Mouse (Mus musculus) ovary, postnatal 10 days (tissue): ENCODE results near the gene N4bp3.
A peak's percentile ranks its signal among the peaks of the same experiment; 100 is the strongest.
"Not testable (repeated sequence)": the region's sequence is repeated elsewhere in the genome, so short reads cannot be mapped to it uniquely, and the experiment has no call there.

Experiments
- DNase-seq: peaks from one replicate; pipeline ENCODE4 v3.0.0; 2022; ENCODE audit warnings: low spot score

The N4bp3 gene

GRCm38 (mm10) chr11:51650691-51651515, at the start of gene N4bp3, which contains the start of gene D930048N14Rik:
Gene N4bp3 (minus strand): TSS chr11:51650842.
Gene D930048N14Rik (plus strand): TSS chr11:51650954.
- peak; percentile 46 for DNase-seq

- DNase-seq: no peak
These were observed 44.3 kb upstream of the N4bp3 start for GRCm38 (mm10) chr11:51694984-51695383.

DNA sequence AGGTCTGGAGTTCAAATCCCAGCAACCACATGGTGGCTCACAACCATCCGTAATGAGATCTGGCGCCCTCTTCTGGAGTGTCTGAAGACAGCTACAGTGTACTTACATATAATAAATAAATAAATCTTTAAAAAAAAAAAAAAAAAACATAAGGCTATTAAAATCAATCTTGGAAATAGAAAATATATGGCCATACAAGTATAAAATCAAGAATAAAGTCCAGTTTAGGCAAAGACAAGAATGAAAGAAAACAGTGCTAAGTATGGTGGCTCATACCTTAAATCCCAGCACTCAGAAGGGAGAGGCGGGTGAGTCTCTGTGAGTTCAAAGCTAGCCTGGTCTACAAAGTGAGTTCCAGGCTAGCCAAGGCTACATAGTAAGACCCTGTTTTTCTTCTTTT, 40.0 kb upstream of the N4bp3 start:
- not testable (repeated sequence) for DNase-seq

- no peak for DNase-seq
These were observed 38.7 kb upstream of the N4bp3 start for GRCm38 (mm10) chr11:51689343-51689742.

DNA sequence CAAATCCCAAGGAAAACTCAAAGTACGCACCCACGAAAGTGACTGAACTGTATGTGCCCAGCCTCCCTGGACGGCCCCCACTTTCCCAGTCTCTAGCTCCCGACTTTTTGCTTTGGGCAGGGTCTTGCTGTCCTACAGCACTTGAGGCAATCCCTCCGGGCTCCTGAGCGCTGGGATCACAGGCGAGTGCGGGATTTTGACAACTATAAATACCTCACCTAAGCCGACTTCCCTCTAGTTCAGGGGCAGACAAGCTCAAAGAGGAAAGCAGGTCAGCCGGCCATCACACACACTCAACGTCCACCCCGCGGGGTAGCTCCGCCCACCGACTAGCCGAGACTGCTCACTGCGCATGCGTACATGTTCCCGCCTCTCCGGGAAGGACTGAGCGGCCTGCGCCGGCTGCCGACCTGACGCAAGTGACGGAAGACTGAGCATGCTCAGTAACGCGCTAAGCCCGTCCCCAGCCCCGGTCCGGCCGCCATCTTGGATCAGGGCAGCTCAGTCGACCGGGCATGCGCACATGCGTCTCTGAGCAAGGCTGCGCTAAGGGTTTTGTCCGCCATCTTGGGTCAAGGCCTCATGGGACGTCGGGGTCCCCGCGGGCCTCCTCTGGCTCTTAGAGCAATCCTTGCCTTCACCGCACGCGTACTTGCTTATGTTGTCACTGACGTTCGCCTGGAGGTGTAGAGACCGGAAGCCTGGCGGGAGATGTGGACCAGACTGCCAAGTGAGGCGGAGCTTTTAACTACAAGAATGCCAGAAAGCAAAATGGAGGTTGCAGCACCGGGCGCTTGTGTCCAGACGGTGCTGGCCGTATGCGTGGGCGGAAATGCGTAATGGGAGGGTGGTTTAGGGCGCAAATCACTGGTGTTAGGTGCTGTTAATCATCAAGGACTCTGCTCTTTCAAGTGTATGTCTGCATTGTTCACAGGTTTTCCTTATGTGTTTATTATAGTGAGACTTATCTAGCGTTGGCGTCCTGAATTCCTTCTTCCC, 38.0 kb upstream of the N4bp3 start, which contains the start of gene 0610009B22Rik:
Gene 0610009B22Rik, minus strand, starts transcription at position 545 of the 999 bp plus-strand sequence.
- DNase-seq: peak; percentile 98

DNA sequence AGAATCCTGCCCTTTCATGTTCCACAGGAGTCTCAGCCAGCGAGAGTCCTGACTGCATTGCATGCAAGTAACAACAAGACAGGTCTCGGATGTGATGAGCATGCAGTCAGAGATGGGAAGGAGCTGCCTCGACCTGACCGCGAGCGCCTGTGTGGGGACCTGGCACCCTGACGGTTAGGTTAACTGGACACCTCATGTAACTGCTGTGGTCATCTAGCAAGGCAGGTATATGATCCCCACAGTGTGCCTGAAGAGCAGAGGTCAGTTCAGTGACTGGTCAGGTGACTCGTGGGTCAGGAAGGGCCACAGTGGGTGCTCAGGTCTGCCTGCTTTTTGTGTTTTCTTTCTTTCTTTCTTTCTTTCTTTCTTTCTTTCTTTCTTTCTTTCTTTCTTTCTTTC, 31.3 kb upstream of the N4bp3 start:
- no peak for DNase-seq

DNA sequence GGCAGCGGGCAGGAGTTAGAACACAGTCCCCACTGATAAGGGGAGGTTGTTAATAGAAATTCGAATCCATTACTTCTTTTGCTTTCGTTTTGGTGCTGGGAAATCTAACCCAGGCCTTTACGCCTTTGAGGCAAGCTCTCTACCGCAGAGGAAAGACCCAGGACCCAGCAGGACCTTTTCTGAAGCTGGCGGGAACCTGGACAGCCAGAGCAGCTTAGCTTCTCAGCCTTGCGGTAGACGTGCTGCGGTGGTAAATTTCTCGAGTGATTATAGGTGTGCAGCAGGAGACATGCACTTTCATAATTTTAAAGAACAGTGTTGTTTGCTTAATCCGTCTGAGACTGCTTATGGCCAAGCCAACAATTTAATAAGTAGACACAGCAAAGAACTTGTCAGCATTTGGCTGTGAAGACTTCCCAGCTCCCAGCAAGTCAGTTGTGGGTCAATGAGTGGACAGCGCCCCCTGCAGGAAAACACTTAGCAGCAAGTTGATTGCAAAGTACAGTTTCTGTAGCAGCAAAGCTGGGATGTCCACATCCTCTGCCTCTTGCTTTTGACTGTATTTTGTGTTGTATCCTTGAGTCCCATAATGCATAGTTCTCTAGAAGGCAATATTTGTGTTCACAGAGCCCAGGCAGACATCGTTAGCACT, 30.8 kb upstream of the N4bp3 start:
- DNase-seq: peak; percentile 70

DNA sequence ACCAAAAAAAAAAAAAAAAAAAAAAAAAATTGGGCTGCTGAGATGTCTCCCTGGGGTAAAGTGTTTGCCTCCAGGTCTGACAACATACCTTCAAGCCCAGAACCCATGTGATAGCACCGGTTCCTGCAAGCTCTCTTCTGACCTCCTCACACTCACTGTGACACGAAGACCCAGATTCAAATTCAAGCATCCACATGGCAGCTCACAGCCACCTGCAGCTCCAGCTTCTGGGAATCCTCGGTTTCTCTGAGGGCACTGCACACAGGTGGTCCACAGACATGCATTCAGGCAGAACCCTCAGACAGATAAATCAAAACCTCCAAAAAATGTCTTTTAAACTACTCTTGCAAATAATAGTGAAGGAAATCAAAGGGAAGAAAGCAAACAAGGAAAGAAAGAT, 28.8 kb upstream of the N4bp3 start:
- DNase-seq: no peak

GRCm38 (mm10) chr11:51677737-51678418, 27.2 kb upstream of the N4bp3 start:
- DNase-seq: no peak

- DNase-seq: no peak
These were observed 24.7 kb upstream of the N4bp3 start for GRCm38 (mm10) chr11:51675386-51675785.

GRCm38 (mm10) chr11:51673291-51673690, 22.6 kb upstream of the N4bp3 start:
- DNase-seq: no peak

DNA sequence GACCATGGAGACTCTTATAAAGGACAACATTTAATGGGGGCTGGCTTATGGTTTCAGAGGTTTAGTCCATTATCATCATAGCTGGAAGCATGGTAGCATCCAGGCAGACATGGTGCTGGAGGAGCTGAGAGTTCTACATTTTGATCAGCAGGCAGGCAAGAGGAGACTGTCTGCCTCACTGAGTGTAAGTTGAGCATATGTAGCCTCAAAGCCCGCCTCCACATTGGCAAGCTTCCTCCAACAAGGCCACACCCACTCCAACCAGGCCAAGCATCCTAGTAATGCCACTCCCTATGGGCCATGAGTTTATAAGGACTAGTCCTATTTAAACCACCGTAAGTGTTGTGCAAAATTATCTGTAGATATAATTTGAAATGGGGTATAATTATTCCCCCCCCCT, 20.7 kb upstream of the N4bp3 start:
- no peak for DNase-seq

GRCm38 (mm10) chr11:51670846-51671245, 20.2 kb upstream of the N4bp3 start:
- DNase-seq: no peak

GRCm38 (mm10) chr11:51664747-51665146, 14.1 kb upstream of the N4bp3 start:
- DNase-seq: not testable (repeated sequence)

- DNase-seq: no peak
These were observed 12.0 kb upstream of the N4bp3 start for GRCm38 (mm10) chr11:51662632-51663031.

DNA sequence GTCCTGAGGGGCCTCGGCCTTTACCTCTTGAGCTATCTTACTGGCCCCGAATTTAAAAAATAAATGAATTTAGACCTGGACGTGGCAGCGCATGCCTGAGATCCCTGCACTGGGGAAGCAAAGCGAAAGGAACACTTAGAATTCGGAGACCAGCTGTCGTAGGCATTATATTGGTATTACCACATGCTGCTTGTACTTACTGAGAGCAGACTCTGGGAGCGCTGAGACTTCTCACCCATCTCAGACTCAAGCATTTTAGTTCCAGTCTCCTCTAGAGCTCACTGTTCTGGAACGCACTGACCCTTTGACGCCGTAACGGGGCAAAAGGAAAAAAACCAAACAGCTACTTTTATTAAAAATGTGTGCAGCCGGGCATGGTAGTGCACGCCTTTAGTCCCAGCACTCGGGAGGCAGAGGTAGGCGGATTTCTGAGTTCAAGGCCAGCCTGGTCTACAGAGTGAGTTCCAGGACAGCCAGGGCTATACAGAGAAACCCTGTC, 11.3 kb upstream of the N4bp3 start:
- DNase-seq: no peak

DNA sequence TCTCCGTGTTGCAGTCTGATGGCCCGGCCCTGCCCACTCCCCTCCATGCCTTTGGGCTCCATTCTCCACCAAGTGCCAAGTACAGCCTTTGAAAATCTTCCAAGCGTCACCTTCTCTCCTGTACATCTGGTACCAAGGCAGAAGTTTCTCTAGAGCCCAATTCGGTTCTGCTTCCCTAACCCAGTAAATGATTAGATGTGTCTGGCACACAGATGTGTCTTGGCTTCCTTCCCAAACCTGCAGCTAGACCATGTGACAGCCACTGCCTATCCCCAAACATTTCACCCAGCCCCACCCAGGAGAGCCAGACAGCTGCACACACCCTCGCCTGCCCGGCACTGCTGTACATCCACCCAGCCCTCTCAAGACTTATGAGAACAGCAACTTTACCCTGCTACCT, 8.1 kb upstream of the N4bp3 start:
- no peak for DNase-seq

DNA sequence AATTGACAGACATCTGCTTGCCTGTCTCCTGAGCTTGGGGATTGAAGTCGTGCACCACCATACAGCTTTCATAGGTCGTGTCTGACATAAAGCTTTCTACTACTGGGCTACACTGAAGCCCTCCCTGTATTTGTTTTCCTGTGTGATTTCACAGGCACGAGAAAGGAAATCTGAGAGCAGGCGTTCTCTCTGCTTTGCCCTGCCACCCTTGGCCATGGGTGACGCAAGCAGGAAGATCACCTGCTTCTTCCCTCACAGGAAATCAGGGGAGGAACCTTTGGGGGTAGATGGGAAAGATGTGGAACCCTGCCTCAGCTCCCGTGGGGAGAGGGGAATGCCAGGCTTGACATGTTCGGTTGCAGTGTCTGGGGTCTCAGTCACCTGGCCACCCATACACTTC, 7.6 kb upstream of the N4bp3 start:
- no peak for DNase-seq

- no peak for DNase-seq
These were observed 6.3 kb upstream of the N4bp3 start for GRCm38 (mm10) chr11:51656798-51657521.

- DNase-seq: no peak
These were observed 4.2 kb upstream of the N4bp3 start for GRCm38 (mm10) chr11:51654891-51655290.

DNA sequence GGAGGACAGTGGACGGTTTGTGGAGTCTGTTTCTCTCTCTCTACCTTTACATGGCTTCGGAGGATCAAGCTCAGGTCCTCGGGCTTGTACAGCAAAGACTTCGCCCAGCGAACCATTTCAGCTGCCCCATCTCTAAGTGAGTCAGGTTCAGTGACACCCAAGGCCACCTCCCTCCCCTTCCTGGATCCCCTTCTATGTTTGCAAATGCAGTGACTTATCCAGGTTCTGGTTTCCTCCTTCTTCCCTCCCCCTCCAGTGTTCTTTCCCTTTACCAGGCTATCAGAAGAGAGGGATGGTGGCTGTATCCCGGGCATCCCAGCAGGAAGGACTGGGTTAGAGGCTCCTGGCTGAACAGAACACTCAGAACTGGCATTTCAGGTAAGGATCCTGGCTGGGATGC, 3.1 kb upstream of the N4bp3 start:
- no peak for DNase-seq
